ENCODE assay signal across 8 mouse cellular contexts in genomic region chr13:113917868-113918411, GRCm38 (mm10).
DNase-seq lines count a peak whose midpoint lies in the region; ATAC-seq and TF ChIP-seq lines count a peak whose summit lies in the region.

No protein-coding gene starts in this region.

- 34% methylated on average over 15 of the region's 15 CpGs for WGBS in hindbrain, embryonic 11.5 days
- WGBS in neural tube, embryonic 13.5 days = 19% methylated on average over 15 of the region's 15 CpGs

- TF ChIP-seq CTCF in left cerebral cortex, adult 2 months (IDR thresholded peaks at IDR 0.05) = no peak

- no peaks in the 10 kb centered on the region for H3K36me3 ChIP-seq in hindbrain, embryonic 11.5 days (ENCODE audit: control insufficient read depth, insufficient read depth, low read length)
- no peaks in the 10 kb centered on the region for H3K36me3 ChIP-seq in neural tube, embryonic 13.5 days

- no peak for DNase-seq in left cerebral cortex, adult 2 months (ENCODE audit: extremely low spot score in 1 of 2, low spot score in 2 of 2)
- DNase-seq in left cerebral cortex, postnatal 36 days (ENCODE audit: low spot score in 2 of 2) = no peak
- peak; percentile 43 to 53 for DNase-seq in cerebellum, postnatal 36 days
- peak; percentile 75 for DNase-seq in hindbrain, embryonic 11.5 days (ENCODE audit: low spot score)
- DNase-seq in ovary, postnatal 14 days (ENCODE audit: low spot score) = no peak
- DNase-seq in urinary bladder, adult 2 months (ENCODE audit: low spot score) = no peak
- DNase-seq in left cerebral cortex, postnatal 25 days (ENCODE audit: low spot score in 2 of 2) = no peak

- peak; percentile 90 for ATAC-seq in hindbrain, embryonic 11.5 days (ENCODE audit: low FRiP score)
- peak; percentile 87 for ATAC-seq in neural tube, embryonic 13.5 days (ENCODE audit: low read depth)

- peak overlapping the region; percentile 29 for H3K9ac ChIP-seq in hindbrain, embryonic 11.5 days (ENCODE audit: low read depth, low read length)
- peak overlapping the region; percentile 54 for H3K9ac ChIP-seq in neural tube, embryonic 13.5 days

- peak overlapping the region; percentile 37 for H3K4me2 ChIP-seq in hindbrain, embryonic 11.5 days (replicated peaks; ENCODE audit: low read depth, low read length)
- H3K4me2 ChIP-seq in neural tube, embryonic 13.5 days = peak overlapping the region; percentile 50

- intact Hi-C loops in left cerebral cortex, adult 2 months (cut with DNase I) = no loop called here
- intact Hi-C loops in left cerebral cortex, postnatal 36 days (cut with DNase I) = no loop called here
- intact Hi-C loops in left cerebral cortex, postnatal 25 days (cut with DNase I) = no loop called here

- H3K27me3 ChIP-seq in hindbrain, embryonic 11.5 days (ENCODE audit: control insufficient read depth, insufficient read depth, low read length) = no peaks in the 10 kb centered on the region
- H3K27me3 ChIP-seq in neural tube, embryonic 13.5 days = no peaks in the 10 kb centered on the region

- no peaks in the 10 kb centered on the region for H3K9me3 ChIP-seq in hindbrain, embryonic 11.5 days (ENCODE audit: control insufficient read depth, low read length)
- H3K9me3 ChIP-seq in neural tube, embryonic 13.5 days = no peaks in the 10 kb centered on the region

- H3K4me3 ChIP-seq in left cerebral cortex, adult 2 months = peak overlapping the region; percentile 17; the same call in 1 of the 2 replicates
- H3K4me3 ChIP-seq in hindbrain, embryonic 11.5 days (ENCODE audit: low read depth, low read length) = no peak overlapping the region
- H3K4me3 ChIP-seq in neural tube, embryonic 13.5 days = peak overlapping the region; percentile 15; the same call in 1 of the 2 replicates

- no peaks in the 10 kb centered on the region; the same call in 1 of the 2 replicates for H3K4me1 ChIP-seq in hindbrain, embryonic 11.5 days (replicated peaks; ENCODE audit: control insufficient read depth, insufficient read depth, low read length)
- peaks cover 50% of the 10 kb centered on the region for H3K4me1 ChIP-seq in neural tube, embryonic 13.5 days (replicated peaks)

- H3K27ac ChIP-seq in left cerebral cortex, adult 2 months = no peak overlapping the region
- H3K27ac ChIP-seq in hindbrain, embryonic 11.5 days (ENCODE audit: low read depth, low read length) = peak overlapping the region; percentile 87
- peak overlapping the region; percentile 77 for H3K27ac ChIP-seq in neural tube, embryonic 13.5 days (replicated peaks)

Comparison
In these comparisons a context has a peak if more than half of its experiments do, and no peak if none do; other contexts are left out.
1. DNase-seq: peak in cerebellum, postnatal 36 days (2 of 2) and hindbrain, embryonic 11.5 days (single experiment); none in left cerebral cortex, adult 2 months (0 of 2), left cerebral cortex, postnatal 36 days (0 of 2), ovary, postnatal 14 days (single experiment), urinary bladder, adult 2 months (single experiment) and left cerebral cortex, postnatal 25 days (0 of 2).